Mouse (Mus musculus) forebrain, embryonic 15.5 days (tissue): ENCODE measurements around the gene March2. TPM values are rescaled to one million over a fixed set of nuclear protein-coding genes. Genes with fewer than 3 reads are reported as not detected.

ENCODE experiments used
- ATAC-seq: fragments of 200-750 bp; cut with Nextera tagmentation; replicated peaks from 2 replicates; pipeline ENCODE4 v1.8.0; 2017; ENCODE audit warnings: mild to moderate bottlenecking, moderate TSS enrichment, moderate library complexity
- H3K27ac ChIP-seq: fragments of 300-500 bp; sonication (generic); replicated peaks from 2 replicates; pipeline ENCODE4 v1.5.1; 2015; ENCODE audit warnings: mild to moderate bottlenecking, inconsistent platforms
- H3K27me3 ChIP-seq: fragments of 300-500 bp; sonication (generic); 2 replicates; pipeline ENCODE4 v1.6.1; 2015; ENCODE audit warnings: inconsistent platforms
- H3K36me3 ChIP-seq: fragments of 300-500 bp; sonication (generic); 2 replicates; pipeline ENCODE4 v1.6.1; 2015; ENCODE audit warnings: mild to moderate bottlenecking, inconsistent platforms
- H3K4me1 ChIP-seq: fragments of 300-500 bp; sonication (generic); 2 replicates; pipeline ENCODE4 v1.6.1; 2015; ENCODE audit warnings: inconsistent platforms
- H3K4me2 ChIP-seq: fragments of 300-500 bp; sonication (generic); replicated peaks from 2 replicates; pipeline ENCODE4 v1.6.1; 2015; ENCODE audit warnings: mild to moderate bottlenecking, inconsistent platforms
- H3K4me3 ChIP-seq: fragments of 300-500 bp; sonication (generic); 2 replicates; pipeline ENCODE4 v1.5.1; 2015; ENCODE audit warnings: mild to moderate bottlenecking, inconsistent platforms
- H3K9ac ChIP-seq: fragments of 300-500 bp; sonication (generic); replicated peaks from 2 replicates; pipeline ENCODE4 v1.6.1; 2015; ENCODE audit warnings: mild to moderate bottlenecking, inconsistent platforms
- H3K9me3 ChIP-seq: fragments of 300-500 bp; sonication (generic); 2 replicates; pipeline ENCODE4 v1.6.1; 2016; ENCODE audit warnings: inconsistent platforms
- WGBS: fragments of 180-500 bp; shearing (Covaris S2); methylation state at CpG from one replicate; pipeline ENCODE4 v1.1.7; 2015; ENCODE audit warnings: mixed read lengths; 5-methylcytosine and 5-hydroxymethylcytosine counted together
- polyA plus RNA-seq: library from polyadenylated mRNA; unstranded; fragments of >200 nt; fragmentation: Nextera tagmentation; extraction: Ambion mirVana; gene quantifications from 2 replicates; pipeline ENCODE4 v1.2.1, GENCODE M21; 2015

Gene March2
- polyA plus RNA-seq, 1 experiment from 2014 or later, result 72.8 TPM

DNA sequence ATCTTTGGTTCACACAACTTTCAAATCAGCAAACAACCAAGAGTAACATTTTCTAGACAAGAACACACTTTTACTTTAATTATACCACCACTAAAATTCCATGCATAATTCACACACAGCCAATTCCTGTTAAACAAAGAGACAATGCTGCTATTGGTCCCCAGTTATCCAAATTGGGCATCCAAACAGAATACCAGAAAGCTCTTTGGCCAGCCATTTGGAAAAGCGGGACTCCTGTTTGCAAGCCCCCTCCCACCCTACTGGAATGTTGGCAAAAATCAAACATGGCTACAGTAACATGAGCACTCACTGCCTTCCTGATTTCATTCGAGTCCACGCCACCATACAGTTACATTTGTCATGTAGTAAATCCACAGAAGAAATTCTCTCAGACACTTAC, 48.8 kb downstream of the March2 start:
- H3K27me3 ChIP-seq, result no peaks in the 10 kb centered on the region
- no peaks in the 10 kb centered on the region for H3K9me3 ChIP-seq
- 65% methylated on average over 3 of the region's 3 CpGs for WGBS
- ATAC-seq, result no peak
- H3K4me2 ChIP-seq, result no peak overlapping the region
- peaks cover 40% of the 10 kb centered on the region for H3K36me3 ChIP-seq
- H3K27ac ChIP-seq, result no peak overlapping the region
- H3K4me3 ChIP-seq, result no peak overlapping the region
- H3K9ac ChIP-seq, result no peak overlapping the region
- peaks cover 11% of the 10 kb centered on the region for H3K4me1 ChIP-seq

DNA sequence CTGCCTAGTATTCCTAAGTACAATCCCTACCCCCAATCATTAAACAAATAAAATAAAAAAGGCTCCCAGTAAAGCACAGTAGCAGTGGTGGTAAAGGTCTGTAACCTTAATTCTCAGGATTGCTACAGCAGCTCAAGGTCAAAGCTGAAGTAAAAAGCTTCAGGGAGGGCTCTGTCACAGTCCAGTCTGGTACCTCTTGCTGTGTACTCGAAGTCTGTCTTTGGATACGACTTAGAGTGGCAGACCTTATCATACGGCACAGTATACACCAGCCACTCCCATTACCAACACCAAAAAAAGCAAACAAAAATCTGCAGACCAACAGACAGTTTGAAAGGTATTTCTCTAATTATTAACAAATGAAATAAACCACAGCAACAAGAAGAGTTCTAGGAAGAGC, 51.7 kb downstream of the March2 start:
- H3K9me3 ChIP-seq, result no peaks in the 10 kb centered on the region
- H3K27me3 ChIP-seq, result no peaks in the 10 kb centered on the region
- no peak overlapping the region for H3K4me2 ChIP-seq
- H3K9ac ChIP-seq, result no peak overlapping the region
- no peak overlapping the region for H3K4me3 ChIP-seq
- no peak for ATAC-seq
- peaks cover 60% of the 10 kb centered on the region for H3K36me3 ChIP-seq
- no peak overlapping the region for H3K27ac ChIP-seq
- H3K4me1 ChIP-seq, result peaks cover 11% of the 10 kb centered on the region
- 91% methylated on average over 3 of the region's 3 CpGs for whole genome bisulfite sequencing

DNA sequence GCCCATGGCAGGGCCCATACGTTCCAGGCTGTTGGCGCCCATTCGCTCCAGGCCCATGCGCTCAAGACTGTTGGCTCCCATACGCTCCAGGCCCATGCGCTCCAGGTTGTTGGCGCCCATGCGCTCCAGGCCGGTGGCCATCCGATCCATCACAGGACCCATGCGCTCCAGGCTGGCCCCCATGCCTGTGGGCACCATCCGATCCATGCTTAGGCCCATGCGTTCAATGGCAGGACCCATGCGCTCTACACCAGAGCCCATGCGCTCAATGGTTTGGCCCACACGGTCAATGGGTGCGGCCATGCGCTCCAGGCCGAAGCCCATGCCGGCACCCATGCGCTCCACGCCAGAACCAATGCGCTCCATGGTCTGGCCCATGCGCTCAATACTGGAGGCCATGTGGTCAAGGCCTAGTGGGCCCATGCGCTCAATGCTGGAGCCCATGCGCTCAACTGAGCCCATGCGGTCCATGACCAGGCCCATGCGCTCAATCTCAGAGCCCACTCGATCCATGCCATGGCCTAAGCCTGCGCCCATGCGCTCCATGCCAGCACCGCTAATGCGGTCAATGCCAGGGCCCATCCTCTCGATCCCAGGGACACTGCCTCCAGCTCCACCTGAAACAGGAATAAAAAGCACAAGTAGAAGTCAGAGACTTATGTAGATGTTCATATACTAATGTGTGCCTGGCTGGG, 68.5 kb downstream of the March2 start:
- no peak overlapping the region for H3K9ac ChIP-seq
- H3K4me2 ChIP-seq, result no peak overlapping the region
- H3K27ac ChIP-seq, result no peak overlapping the region
- no peaks in the 10 kb centered on the region for H3K9me3 ChIP-seq
- peaks cover 91% of the 10 kb centered on the region for H3K36me3 ChIP-seq
- ATAC-seq, result no peak; the same call in 1 of the 2 replicates
- no peaks in the 10 kb centered on the region for H3K27me3 ChIP-seq
- no peaks in the 10 kb centered on the region for H3K4me1 ChIP-seq
- WGBS, result 97% methylated on average over 34 of the region's 34 CpGs
- H3K4me3 ChIP-seq, result no peak overlapping the region

- Histone ChIP-seq H3K27me3 (no peaks in the 10 kb centered on the region), H3K36me3 (peaks cover 71% of the 10 kb centered on the region), H3K9me3 (no peaks in the 10 kb centered on the region), H3K4me2 (no peak overlapping the region), H3K9ac (no peak overlapping the region), H3K4me3 (no peak overlapping the region), H3K27ac (no peak overlapping the region), H3K4me1 (no peaks in the 10 kb centered on the region)
- 95% methylated on average over 8 of the region's 8 CpGs for WGBS
- ATAC-seq, result no peak
Measured at GRCm38 (mm10) chr17:33645073-33645472, 73.4 kb downstream of the March2 start.

DNA sequence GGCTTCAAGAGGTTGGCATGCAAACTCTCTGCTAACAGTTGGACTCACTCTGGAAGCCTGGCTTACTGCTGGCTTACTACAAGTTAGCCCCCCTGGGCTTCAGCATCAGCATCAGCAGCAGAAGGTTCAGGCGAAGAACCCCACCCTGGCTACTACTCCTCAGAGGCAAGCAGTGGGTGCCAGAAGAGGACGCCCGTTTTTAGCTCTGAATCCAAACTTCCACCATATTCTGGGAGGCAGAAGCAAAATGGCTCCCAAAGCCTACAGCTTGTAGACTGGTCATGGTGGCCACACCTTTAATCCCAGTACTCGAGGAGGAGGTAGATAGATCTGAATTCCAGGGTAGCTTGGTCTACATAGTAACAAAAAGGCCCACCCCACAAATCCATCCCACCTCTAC, 74.4 kb downstream of the March2 start:
- H3K9ac ChIP-seq, result no peak overlapping the region
- peaks cover 64% of the 10 kb centered on the region for H3K36me3 ChIP-seq
- H3K27ac ChIP-seq, result no peak overlapping the region
- H3K27me3 ChIP-seq, result no peaks in the 10 kb centered on the region
- WGBS, result 95% methylated on average over 4 of the region's 4 CpGs
- H3K9me3 ChIP-seq, result no peaks in the 10 kb centered on the region
- H3K4me3 ChIP-seq, result no peak overlapping the region
- no peaks in the 10 kb centered on the region for H3K4me1 ChIP-seq
- H3K4me2 ChIP-seq, result no peak overlapping the region
- no peak for ATAC-seq

- Histone ChIP-seq H3K27me3 (no peaks in the 10 kb centered on the region), H3K4me3 (no peak overlapping the region), H3K9me3 (no peaks in the 10 kb centered on the region), H3K4me2 (no peak overlapping the region), H3K9ac (no peak overlapping the region), H3K4me1 (no peaks in the 10 kb centered on the region), H3K36me3 (peaks cover 30% of the 10 kb centered on the region), H3K27ac (no peak overlapping the region)
- 79% methylated on average over 6 of the region's 6 CpGs for WGBS
- ATAC-seq, result no peak
Measured at GRCm38 (mm10) chr17:33639743-33640142, 78.7 kb downstream of the March2 start.

DNA sequence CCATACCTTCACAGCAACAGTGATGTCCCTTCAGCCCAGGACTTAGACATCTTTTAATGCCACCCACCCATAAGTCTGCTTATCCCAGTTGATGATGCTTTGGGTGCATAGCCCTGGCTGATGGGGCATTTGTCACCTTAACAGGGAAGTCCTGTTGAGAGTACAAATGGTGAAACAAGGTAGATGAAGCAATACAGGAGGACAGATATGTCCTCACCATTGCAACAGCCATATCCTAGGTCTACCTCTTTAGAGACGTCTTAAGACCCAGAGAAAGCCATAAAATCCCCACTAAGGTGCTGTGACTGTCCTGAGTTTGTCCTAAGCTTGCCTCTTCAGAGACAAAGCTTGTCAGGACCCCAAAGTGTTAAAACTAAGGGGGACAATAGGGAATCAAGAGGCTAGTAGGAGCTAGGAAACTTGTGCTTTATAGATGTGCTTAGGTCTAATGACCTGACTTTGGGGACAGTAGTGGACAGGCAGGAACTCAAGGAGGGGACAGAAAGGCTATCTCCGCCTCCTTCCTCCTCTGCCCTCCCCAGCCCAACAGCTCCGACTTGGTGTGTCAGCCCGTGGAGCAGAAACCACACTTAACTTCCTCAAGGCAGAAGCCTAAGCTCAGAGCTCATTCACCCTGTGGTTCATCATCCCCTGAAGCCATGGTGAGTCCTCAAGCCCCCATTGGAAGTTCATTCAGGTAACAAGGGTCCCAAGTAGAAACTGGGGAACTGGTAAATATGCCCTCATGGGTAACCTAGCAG, 80.8 kb downstream of the March2 start, which contains the start of gene Pram1:
Pram1 (plus strand) TSS at position 541 of the 761 bp plus-strand sequence.
- ATAC-seq, result no peak
- H3K9ac ChIP-seq, result no peak within 1 kb of the TSS
- H3K27me3 ChIP-seq, result no peaks in the 10 kb centered on the region
- no peak within 1 kb of the TSS for H3K4me2 ChIP-seq
- H3K27ac ChIP-seq, result no peak within 1 kb of the TSS
- H3K36me3 ChIP-seq, result peaks cover 15% of the 10 kb centered on the region; the same call in 1 of the 2 replicates
- H3K4me1 ChIP-seq, result no peaks in the 10 kb centered on the region
- H3K9me3 ChIP-seq, result no peaks in the 10 kb centered on the region
- no peak within 1 kb of the TSS for H3K4me3 ChIP-seq
- WGBS, result 94% methylated on average over 4 of the region's 4 CpGs

DNA sequence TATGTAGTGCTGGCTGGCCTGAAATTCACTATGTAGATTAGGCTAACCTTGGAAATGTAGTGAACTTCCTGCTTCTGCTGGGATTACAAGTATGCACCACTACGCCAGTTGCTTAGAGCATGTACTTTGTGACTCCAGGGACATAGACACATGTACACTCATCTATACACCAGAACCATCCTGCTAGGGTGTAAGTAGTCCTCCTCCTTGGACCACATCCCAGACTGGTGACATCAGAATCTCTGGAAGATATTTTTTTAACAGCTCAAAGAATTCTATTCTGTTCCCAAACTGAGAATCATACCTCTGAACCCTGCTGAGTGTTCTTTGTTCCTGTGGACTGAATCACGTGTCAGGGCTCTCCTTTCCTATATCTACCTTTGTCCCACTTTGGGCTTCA, 81.4 kb downstream of the March2 start:
- H3K36me3 ChIP-seq, result peaks cover 16% of the 10 kb centered on the region; the same call in 1 of the 2 replicates

More for the DNA sequence above, 81.4 kb downstream of the March2 start:
- peaks cover 2% of the 10 kb centered on the region for H3K4me1 ChIP-seq
- no peak for ATAC-seq
- 79% methylated on average over 2 of the region's 2 CpGs for WGBS
- no peak overlapping the region for H3K9ac ChIP-seq
- no peak overlapping the region for H3K4me3 ChIP-seq
- H3K4me2 ChIP-seq, result no peak overlapping the region
- H3K27ac ChIP-seq, result no peak overlapping the region
- H3K27me3 ChIP-seq, result no peaks in the 10 kb centered on the region
- no peaks in the 10 kb centered on the region for H3K9me3 ChIP-seq

Other genes with a start within 250 kb of the March2 start
- 37.8 and 40.7 TPM in 2 replicates for gene Adamts10, start 194.5 kb downstream of the March2 start, polyA plus RNA-seq
- 1.7 and 2.1 TPM in 2 replicates for gene Myo1f, start 163.0 kb downstream of the March2 start, polyA plus RNA-seq
- gene Zfp414, start 89.6 kb downstream of the March2 start, polyA plus RNA-seq, result 58.9 and 59.3 TPM in 2 replicates
- gene Pram1, start 80.6 kb downstream of the March2 start, polyA plus RNA-seq, result 0.41 and 0.46 TPM in 2 replicates
- gene Hnrnpm, start 31.8 kb downstream of the March2 start, polyA plus RNA-seq, result 246 and 265 TPM in 2 replicates
- 452 and 485 TPM in 2 replicates for gene Rab11b, start 41.9 kb upstream of the March2 start, polyA plus RNA-seq
- 12.8 and 14.0 TPM in 2 replicates for gene Angptl4, start 63.2 kb upstream of the March2 start, polyA plus RNA-seq
- 41.4 and 42.5 TPM in 2 replicates for gene Kank3, start 91.8 kb upstream of the March2 start, polyA plus RNA-seq
- 612 and 676 TPM in 2 replicates for gene Rps28, start 105.9 kb upstream of the March2 start, polyA plus RNA-seq
- gene Ndufa7, start 105.9 kb upstream of the March2 start, polyA plus RNA-seq, result 417 and 444 TPM in 2 replicates
- gene Cd320, start 124.4 kb upstream of the March2 start, polyA plus RNA-seq, result 60.7 and 63.5 TPM in 2 replicates
- gene Gm7029, start 155.2 kb upstream of the March2 start, polyA plus RNA-seq, result not detected in 2 replicates
- 3.3 and 4.3 TPM in 2 replicates for gene Kifc1, start 172.0 kb upstream of the March2 start, polyA plus RNA-seq
- 0.32 and 0.80 TPM in 2 replicates for gene Platr17, start 186.5 kb upstream of the March2 start, polyA plus RNA-seq
- 61.5 and 63.5 TPM in 2 replicates for gene Daxx, start 190.7 kb upstream of the March2 start, polyA plus RNA-seq
- gene Tapbp, start 197.2 kb upstream of the March2 start, polyA plus RNA-seq, result 18.2 and 18.4 TPM in 2 replicates
- 18.7 and 19.5 TPM in 2 replicates for gene Zbtb22, start 197.2 kb upstream of the March2 start, polyA plus RNA-seq
- gene Rgl2, start 210.9 kb upstream of the March2 start, polyA plus RNA-seq, result 46.6 and 47.2 TPM in 2 replicates
- 198 and 212 TPM in 2 replicates for gene Pfdn6, start 221.7 kb upstream of the March2 start, polyA plus RNA-seq
- 31.0 and 33.4 TPM in 2 replicates for gene Wdr46, start 222.0 kb upstream of the March2 start, polyA plus RNA-seq
- gene B3galt4, start 232.8 kb upstream of the March2 start, polyA plus RNA-seq, result 10.1 and 10.4 TPM in 2 replicates
- gene Vps52, start 237.1 kb upstream of the March2 start, polyA plus RNA-seq, result 75.8 and 79.7 TPM in 2 replicates
- 864 and 971 TPM in 2 replicates for gene Rps18, start 237.3 kb upstream of the March2 start, polyA plus RNA-seq